Mouse (Mus musculus) T-helper 17 cell (primary cell): ENCODE measurements at regions not wholly inside any gene's neighbourhood (a gene's known extent, or its start where the extent isn't known, plus 50 kb on each side); places are given as distances from the start of the nearest gene placed in this dataset.
"Not testable (repeated sequence)": the region's sequence is repeated elsewhere in the genome, so short reads cannot be mapped to it uniquely, and the experiment has no call there.

Experiments used
- in situ Hi-C, 2 experiments: fragments of 300-600 bp; cut with MboI, MseI; formaldehyde crosslinking; loops; 1 replicate in 1 of 2; 2 replicates in 1 of 2; pipeline ENCODE4 v1.15.1; 2025; ENCODE audit warnings: high pct_unique_total_duplicates in 2 of 2

DNA sequence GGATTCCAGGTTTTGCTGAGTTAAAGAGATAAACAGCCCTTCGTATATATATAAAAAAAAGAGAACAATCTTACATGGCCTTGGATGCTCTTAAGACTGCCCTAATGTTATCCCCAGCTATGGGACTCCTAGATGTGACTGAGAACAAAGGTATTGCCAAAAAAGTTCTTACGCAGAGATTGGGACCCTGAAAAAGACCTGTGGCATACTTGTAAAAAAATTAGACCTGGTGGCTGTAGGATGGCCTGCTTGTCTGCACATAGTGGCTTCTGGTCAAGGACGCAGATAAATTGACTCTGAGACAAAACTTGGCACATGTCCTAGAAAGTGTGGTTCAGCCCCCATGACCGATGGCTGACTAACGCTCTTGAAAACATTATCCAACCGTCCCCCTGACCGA lies 283.1 kb downstream of the Mtrr start:
- in situ Hi-C loops: not testable (repeated sequence)

DNA sequence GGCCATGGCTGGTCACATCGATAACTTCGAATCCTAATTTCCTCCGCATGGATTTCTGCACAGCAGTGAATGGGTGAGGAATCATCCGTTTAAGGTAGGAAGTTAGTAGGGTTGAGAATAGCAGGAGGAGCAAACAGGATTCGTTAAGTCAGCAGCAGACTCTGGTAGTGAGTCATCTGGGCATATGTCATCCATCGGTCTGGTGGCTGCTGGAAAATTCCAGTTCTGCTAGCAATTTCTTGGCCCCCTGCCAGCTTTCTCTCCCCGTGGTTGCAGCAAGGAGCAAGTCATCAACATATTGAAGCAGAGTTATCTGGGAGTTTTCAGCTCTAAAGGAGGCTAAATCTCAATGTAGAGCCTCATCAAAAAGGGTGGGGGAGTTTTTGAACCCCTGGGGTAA lies 323.7 kb downstream of the Mtrr start:
- in situ Hi-C loops: loop anchor here (5.0 kb wide), 1 partner anchor 141 kb away; no protein-coding TSS in a partner anchor
